Mouse (Mus musculus) thymus, adult 18-20 months (tissue): ENCODE data around the gene Gm28043.
"Not testable (repeated sequence)": the region's sequence is repeated elsewhere in the genome, so short reads cannot be mapped to it uniquely, and the experiment has no call there.

Experiments used
- DNase-seq, 2 experiments: peaks; one replicate each; pipeline ENCODE4 v3.0.0; 2022; ENCODE audit warnings: mixed read lengths in 2 of 2

Gene Gm28043

GRCm38 (mm10) chr17:29614115-29615023 lies at the start of gene Gm28043, which contains the start of gene Rnf8:
Gene Gm28043, plus strand, starts transcription at chr17:29614876.
Gene Rnf8, plus strand, starts transcription at chr17:29614790.
- DNase-seq = peak; percentile 87 to 88

- DNase-seq = no peak
Measured at GRCm38 (mm10) chr17:29565521-29565920, 49.2 kb upstream of the Gm28043 start.

- DNase-seq = no peak
Measured at GRCm38 (mm10) chr17:29568435-29568834, 46.2 kb upstream of the Gm28043 start.

- no peak for DNase-seq
Measured at GRCm38 (mm10) chr17:29569831-29570230, 44.8 kb upstream of the Gm28043 start.

- DNase-seq = no peak
Measured at GRCm38 (mm10) chr17:29579579-29580126, 35.0 kb upstream of the Gm28043 start.

GRCm38 (mm10) chr17:29583569-29583968 lies 31.1 kb upstream of the Gm28043 start:
- no peak for DNase-seq

GRCm38 (mm10) chr17:29584306-29584705 lies 30.4 kb upstream of the Gm28043 start:
- peak; percentile 37 to 56 for DNase-seq

- no peak for DNase-seq
Measured at GRCm38 (mm10) chr17:29584737-29585136, 29.9 kb upstream of the Gm28043 start.

GRCm38 (mm10) chr17:29585446-29585845 lies 29.2 kb upstream of the Gm28043 start:
- DNase-seq = peak in 1 of 2 experiments; percentile 50

- DNase-seq = no peak
Measured at GRCm38 (mm10) chr17:29586921-29587320, 27.8 kb upstream of the Gm28043 start.

GRCm38 (mm10) chr17:29589221-29589898 lies 25.3 kb upstream of the Gm28043 start:
- DNase-seq = no peak

- no peak for DNase-seq
Measured at GRCm38 (mm10) chr17:29595891-29596770, 18.5 kb upstream of the Gm28043 start.

GRCm38 (mm10) chr17:29596771-29597132 lies 17.9 kb upstream of the Gm28043 start:
- DNase-seq = no peak

- no peak for DNase-seq
Measured at GRCm38 (mm10) chr17:29599051-29599450, 15.6 kb upstream of the Gm28043 start.

- no peak for DNase-seq
Measured at GRCm38 (mm10) chr17:29599537-29599936, 15.1 kb upstream of the Gm28043 start.

GRCm38 (mm10) chr17:29601391-29601790 lies 13.3 kb upstream of the Gm28043 start:
- no peak for DNase-seq

GRCm38 (mm10) chr17:29603283-29603682 lies 11.4 kb upstream of the Gm28043 start:
- DNase-seq = no peak

GRCm38 (mm10) chr17:29613453-29613852 lies 1.2 kb upstream of the Gm28043 start:
- DNase-seq = not testable (repeated sequence)

GRCm38 (mm10) chr17:29615024-29615551 lies 412 bp downstream of the Gm28043 start:
- no peak for DNase-seq

GRCm38 (mm10) chr17:29615616-29616015 lies 940 bp downstream of the Gm28043 start:
- DNase-seq = no peak

- no peak for DNase-seq
Measured at GRCm38 (mm10) chr17:29619231-29619630, 4.6 kb downstream of the Gm28043 start.

GRCm38 (mm10) chr17:29623488-29623887 lies 8.8 kb downstream of the Gm28043 start:
- DNase-seq = no peak
